Mouse (Mus musculus) adrenal gland, adult (tissue): Measurements from ENCODE around the gene Fgf15.
A peak's percentile ranks its signal among the peaks of the same experiment; 100 is the strongest.

ENCODE experiments used
- DNase-seq, 2 experiments: peaks; one replicate each; pipeline ENCODE4 v3.0.0; 2022 to 2023; ENCODE audit warnings: low spot score in 1 of 2; ENCODE audit not compliant: inconsistent age in 2 of 2

The Fgf15 gene

DNA sequence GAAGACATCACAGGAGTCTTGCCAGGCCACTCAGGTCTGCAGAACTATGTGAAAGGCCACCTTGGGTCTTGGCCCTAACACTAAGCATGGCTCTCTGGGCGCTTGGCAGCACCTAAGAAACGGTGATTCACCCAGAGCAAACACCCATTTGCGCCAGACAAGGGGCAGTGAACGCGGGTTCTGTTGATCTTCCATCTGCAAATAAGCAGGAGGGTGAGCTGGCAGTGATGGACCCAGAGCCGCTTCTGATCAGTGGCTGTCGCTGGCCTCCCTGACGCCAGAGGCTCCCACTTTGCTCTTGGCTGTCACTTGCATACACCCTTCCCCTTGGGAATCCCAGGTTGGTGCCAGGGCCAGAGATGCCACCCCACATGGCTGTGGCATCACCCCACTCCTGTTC lies 33.2 kb downstream of the Fgf15 start:
- DNase-seq = no peak

- no peak for DNase-seq
Measured at GRCm38 (mm10) chr7:144929931-144930330, 33.6 kb downstream of the Fgf15 start.

- peak in 1 of 2 experiments; percentile 58 for DNase-seq
Measured at GRCm38 (mm10) chr7:144931778-144932177, 35.4 kb downstream of the Fgf15 start.

DNA sequence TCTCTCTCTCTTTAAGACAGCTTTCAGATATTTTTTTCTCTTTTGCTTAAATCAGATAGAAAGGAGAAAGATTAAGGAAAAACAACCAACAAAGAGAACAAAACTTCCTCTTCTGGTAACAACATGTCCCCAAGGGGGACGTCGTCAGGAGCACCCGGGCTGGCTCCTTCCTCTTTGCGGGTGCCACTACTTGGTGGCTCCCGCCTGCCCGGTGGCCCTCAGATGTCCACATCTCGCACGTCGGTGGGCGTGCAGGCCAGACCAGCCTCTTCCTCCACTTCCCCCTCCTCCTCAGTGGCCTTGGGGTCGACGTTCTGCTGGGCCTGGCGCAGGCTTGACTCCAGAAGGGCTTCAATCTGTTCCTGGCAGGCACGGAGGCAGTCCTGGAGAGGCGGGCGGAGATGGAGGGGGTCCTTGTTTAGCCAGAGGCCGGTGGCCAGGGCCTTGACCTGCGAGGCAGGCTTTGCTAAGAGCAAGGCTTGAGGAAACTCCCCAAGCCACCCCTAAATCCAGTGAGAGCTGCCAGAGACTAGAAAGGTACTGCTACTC lies 36.1 kb downstream of the Fgf15 start:
- DNase-seq = peak in 1 of 2 experiments; percentile 51

DNA sequence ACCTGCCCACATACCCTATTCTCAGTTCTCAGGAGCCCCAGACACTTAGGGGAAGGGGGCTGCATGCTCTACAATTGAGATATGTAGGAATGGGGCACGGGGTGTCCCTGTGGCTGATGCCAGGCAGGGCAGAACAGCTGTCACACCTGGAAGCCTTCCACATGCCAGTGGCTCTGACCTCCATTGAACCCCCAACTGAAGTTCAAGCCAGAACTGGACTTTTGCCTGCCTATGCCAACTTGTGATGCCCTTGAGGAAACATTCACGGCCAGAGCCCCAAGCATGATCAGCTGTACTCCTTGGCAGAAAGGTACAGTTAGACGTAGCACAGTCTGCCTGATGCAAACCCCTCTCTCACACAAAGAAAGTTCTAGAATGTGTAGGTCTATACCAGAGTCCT lies 37.0 kb downstream of the Fgf15 start:
- DNase-seq = peak; percentile 47 to 80

- DNase-seq = peak in 1 of 2 experiments; percentile 62
Measured at GRCm38 (mm10) chr7:144933796-144934195, 37.5 kb downstream of the Fgf15 start.

- DNase-seq = no peak
Measured at GRCm38 (mm10) chr7:144934901-144935300, 38.6 kb downstream of the Fgf15 start.

DNA sequence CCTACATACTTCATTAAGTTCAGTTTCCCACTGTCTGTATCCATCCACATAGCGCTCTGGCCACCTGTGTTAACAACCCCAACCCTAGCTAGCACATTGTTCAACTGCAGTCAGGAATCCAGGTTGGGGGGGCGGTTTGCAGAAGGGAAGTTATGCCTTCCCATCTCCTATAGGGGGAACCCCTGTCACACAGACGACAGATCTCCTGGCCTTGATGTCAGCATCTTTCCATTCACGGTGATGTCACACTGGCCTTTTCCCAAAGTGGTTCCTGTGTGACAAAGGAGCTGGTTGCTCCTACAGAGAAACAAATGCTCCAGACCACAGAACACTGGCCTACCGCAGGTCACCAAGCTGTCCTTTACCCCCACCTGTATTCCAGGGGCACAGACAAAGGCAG lies 39.2 kb downstream of the Fgf15 start:
- peak; percentile 49 to 72 for DNase-seq

GRCm38 (mm10) chr7:144936311-144936880 lies 40.1 kb downstream of the Fgf15 start:
- no peak for DNase-seq

- peak; percentile 91 to 97 for DNase-seq
Measured at GRCm38 (mm10) chr7:144937490-144937889, 41.2 kb downstream of the Fgf15 start.

DNA sequence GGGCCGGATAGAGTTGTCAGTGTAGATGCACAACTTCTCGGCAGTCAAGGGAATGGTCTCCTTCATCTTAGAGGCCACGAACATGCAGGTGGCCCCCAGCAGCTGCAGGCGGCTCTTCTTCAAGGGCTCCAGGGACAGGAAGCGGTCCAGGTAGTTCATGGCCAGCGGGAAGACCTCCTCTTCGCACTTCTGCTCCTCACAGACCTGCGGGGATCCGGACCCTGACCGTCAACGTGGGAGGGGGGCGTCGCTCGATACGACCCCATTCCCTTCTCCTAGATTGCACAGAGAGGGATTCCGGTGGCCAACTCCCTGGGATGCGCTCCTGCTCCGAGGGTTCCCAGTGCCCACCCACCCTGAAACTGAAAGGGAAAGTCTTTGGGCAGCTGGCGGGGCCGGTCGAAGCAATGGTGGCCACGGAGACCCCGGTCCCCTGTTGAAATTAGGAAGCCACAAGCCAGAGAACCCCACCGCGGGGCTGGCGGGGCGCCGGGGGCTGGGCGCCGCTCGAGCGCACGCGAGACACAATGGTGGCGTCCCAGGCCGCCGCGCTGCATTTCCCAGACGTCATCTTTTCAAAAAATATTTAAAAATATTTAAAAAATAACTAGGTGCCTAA lies 41.7 kb downstream of the Fgf15 start:
- peak in 1 of 2 experiments; percentile 47 for DNase-seq

GRCm38 (mm10) chr7:144938661-144939343 lies 42.5 kb downstream of the Fgf15 start:
- peak; percentile 52 to 82 for DNase-seq

DNA sequence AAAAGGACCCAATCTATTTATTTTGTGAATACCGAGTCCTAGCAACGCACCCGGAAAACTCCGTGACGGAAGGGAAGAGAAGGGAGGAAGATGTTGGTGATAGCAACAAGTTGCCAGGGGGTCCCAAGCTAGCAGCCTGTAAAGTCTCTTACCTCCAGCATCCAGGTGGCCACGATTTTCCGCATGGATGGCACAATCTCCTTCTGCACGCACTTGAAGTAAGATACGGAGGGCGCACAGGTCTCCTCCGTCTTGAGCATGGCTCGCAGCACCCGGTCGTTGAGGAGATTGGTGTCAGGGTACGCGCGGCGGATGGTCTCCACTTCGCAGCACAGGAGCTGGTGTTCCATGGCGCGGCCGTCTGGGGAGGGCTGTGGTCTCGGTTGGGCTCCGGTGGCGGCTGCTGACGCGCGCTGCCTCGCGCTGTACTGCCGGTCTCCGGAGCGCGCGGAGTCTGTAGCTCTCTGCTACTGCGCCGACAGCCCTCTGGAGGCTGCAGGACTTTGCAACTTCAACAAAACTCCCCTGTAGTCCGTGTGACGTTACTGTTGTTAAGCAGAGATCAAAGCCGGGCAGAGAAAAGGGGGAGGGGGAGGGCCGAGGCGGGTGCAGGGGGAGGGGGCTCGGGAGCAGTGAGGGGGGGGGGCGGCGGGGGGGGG lies 43.1 kb downstream of the Fgf15 start, which contains the start of gene Ccnd1:
Gene Ccnd1, minus strand, starts transcription at position 582 of the 659 bp plus-strand sequence.
- peak; percentile 86 to 93 for DNase-seq

DNA sequence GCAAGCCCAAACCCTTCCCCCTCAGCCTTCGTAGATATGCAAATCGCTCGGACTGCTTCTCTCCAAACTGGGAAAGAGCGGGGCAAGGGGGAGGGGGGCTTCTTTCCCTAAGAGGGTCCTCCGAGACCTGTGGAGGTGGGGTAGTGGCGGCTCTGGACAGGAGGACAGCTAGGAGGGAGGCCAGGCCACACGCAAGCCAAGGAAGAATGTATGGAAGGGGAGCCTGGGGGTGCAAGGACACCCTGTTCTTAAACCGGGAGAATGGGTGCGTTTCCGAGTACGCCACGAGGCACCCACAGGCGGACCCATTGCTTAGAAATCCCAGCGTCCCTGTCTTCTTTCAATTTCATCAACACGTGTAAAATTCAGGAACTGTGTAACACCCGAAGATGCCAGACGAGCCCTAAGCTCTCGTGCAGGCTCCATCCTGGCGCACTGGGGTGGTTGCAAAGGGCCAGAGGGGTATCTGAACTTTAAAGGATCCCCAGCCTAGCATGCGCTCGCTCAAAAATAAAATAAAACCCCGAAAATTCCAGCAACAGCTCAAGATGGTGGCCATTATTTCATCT lies 43.8 kb downstream of the Fgf15 start:
- DNase-seq = peak; percentile 58 to 85

DNA sequence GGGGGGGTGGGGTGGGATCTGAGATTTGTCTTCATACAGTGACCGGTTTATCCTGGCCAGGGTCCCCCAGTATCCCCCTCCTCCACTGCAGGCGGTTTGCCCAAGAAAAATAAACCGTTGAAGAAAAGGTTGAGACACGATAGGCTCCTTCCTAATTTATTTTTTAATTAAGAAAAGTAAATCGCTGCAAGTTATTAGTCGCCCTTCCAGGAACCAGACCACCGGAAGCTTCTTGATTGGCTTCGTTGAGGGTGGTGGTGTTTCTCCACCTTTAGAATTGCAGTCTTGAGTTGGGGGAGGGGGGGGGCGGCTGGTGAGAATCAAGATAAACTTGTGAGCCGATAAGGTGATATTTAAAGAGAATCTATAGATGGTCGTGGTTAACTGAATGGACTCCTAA lies 44.3 kb downstream of the Fgf15 start:
- no peak for DNase-seq

DNA sequence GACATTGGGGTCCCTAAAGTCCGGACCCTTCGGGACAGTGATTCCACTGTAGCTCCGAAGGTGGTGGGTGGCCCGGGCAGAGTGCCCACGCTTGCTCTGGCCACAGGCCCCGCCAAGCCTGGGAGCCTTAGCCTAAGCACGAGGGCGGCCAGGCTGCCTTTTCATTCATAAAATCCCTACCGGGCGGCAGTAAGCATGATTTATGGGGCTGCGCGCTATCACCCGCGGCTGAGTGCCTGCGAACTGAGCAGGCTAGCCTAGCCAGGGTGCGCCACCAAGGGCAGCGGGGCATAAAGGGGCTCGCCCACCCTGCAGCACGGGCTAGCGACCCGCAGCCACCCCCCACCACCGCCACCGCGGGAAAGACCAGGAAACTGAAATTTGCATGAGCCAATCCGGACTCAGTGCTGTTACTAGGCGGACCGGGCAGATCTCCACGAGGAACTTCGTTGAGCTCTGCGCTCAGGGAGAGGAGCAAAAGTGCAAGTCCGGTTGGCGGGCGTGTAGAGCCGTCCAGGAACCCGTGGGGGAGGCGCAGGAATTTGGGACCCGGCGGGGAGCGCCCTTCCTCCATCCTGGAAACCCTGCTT lies 45.0 kb downstream of the Fgf15 start:
- DNase-seq = peak; percentile 94 to 98

DNA sequence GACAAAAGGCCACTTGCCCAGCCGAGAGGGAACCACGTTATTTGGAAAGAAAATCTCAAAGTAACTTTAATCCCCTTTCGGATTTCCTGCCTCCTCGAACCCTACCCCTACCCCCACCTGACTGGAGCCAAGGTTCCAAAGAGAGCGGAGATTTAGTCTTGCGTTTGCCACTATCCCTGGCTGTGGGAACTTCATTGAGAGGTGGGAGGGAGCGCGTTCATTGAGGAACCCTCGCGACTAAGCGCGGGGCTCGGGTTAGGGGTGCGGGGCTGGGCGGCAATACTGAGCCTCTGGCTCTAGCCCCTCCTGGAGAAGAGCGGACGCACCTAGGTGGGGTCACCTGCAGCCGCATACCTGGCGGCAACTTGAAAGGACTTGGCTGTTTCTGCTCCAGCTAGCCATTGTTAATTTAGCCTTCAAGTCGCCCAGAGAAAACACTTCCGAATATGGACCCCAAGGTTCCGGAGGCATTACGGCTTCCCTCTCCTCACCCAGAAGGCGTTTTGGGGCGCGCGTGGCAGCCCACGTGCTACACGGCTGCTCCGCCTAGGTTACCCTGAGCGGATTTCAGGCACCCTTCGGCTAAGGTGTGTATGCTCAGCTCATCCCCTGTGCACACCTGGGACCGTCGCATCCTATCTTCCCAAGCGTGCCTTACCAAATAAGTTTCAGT lies 45.9 kb downstream of the Fgf15 start:
- DNase-seq = peak; percentile 68 to 86

DNA sequence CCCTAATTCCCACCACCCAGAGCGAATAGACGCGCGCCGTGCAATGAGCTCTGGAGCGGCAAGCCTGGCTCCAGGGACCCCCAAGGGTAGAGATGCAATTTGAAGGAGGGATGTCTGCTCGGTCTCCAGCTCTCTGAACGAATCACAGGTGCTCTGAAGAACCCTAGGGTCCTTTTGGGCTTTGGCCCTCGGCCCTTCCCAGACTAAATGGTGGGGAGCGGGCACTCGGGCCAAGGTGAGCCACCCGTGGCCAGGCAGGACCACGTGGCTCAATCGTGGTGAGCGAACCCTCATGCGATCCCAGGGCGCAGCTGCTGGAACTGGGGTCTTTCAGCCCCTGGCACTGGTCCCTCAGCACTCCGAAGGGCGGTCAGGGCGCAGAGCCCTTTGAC lies 46.4 kb downstream of the Fgf15 start:
- peak in 1 of 2 experiments; percentile 51 for DNase-seq

- peak; percentile 87 to 93 for DNase-seq
Measured at GRCm38 (mm10) chr7:144943254-144943653, 46.9 kb downstream of the Fgf15 start.
